13 mouse cellular contexts compared by ENCODE assay signal in genomic region chr8:91261598-91261997, GRCm38 (mm10). TPM values are rescaled to one million over a fixed set of nuclear protein-coding genes. Genes with fewer than 3 reads are reported as not detected.
DNase-seq lines count a peak whose midpoint lies in the region; ATAC-seq and TF ChIP-seq lines count a peak whose summit lies in the region.
"Had no signal": no experiment of that assay in that cellular context is flagged by ENCODE, and none has a peak within 500 bp of the region (broad histone marks: within the 10 kb centered on the region; RNA-seq: fewer than 3 reads in every experiment).

No protein-coding gene starts in this region.

- H3K9me3 ChIP-seq in forebrain, postnatal 0 days (ENCODE audit: low read length), result no peaks in the 10 kb centered on the region
- H3K9me3 ChIP-seq in forebrain, embryonic 15.5 days, result no peaks in the 10 kb centered on the region
- H3K9me3 ChIP-seq: hindbrain, embryonic 13.5 days; limb, embryonic 15.5 days had no signal

- no peak for TF ChIP-seq POLR2A in lung, adult 2 months (IDR thresholded peaks at IDR 0.05; ENCODE audit: borderline replicate concordance, extremely low read depth, low read depth, low read length)
- TF ChIP-seq POLR2A in bone marrow, adult 2 months (IDR thresholded peaks at IDR 0.05; ENCODE audit: borderline replicate concordance, control insufficient read depth, low read depth, low read length), result no peak

- TF ChIP-seq CTCF in forebrain, postnatal 0 days (IDR thresholded peaks at IDR 0.05; ENCODE audit: low read depth), result peak; percentile 34; the same call in 1 of the 2 replicates
- peak; percentile 50 for TF ChIP-seq CTCF in lung, adult 2 months (IDR thresholded peaks at IDR 0.05; ENCODE audit: insufficient read depth, low read length)
- TF ChIP-seq CTCF in bone marrow, adult 2 months (IDR thresholded peaks at IDR 0.05; ENCODE audit: control insufficient read depth, insufficient read depth, low read length), result peak; percentile 15; the same call in 1 of the 2 replicates

- no peak for ATAC-seq in forebrain, postnatal 0 days
- ATAC-seq in forebrain, embryonic 15.5 days (replicated peaks), result no peak

- H3K36me3 ChIP-seq in forebrain, postnatal 0 days (ENCODE audit: insufficient read depth), result no peaks in the 10 kb centered on the region
- H3K36me3 ChIP-seq in forebrain, embryonic 15.5 days, result no peaks in the 10 kb centered on the region
- H3K36me3 ChIP-seq: limb, embryonic 15.5 days had no signal

- no peak overlapping the region for H3K27ac ChIP-seq in forebrain, postnatal 0 days (ENCODE audit: low read depth, low read length)
- no peak overlapping the region for H3K27ac ChIP-seq in forebrain, embryonic 15.5 days (replicated peaks)
- no peak overlapping the region for H3K27ac ChIP-seq in bone marrow, adult 2 months (ENCODE audit: control insufficient read depth, insufficient read depth, low read depth, low read length, poor library complexity)
- H3K27ac ChIP-seq: hindbrain, embryonic 13.5 days; limb, embryonic 15.5 days had no signal

- WGBS in forebrain, postnatal 0 days, result 78% methylated on average over 2 of the region's 2 CpGs
- 78% methylated on average over 2 of the region's 2 CpGs for WGBS in forebrain, embryonic 15.5 days
- 77% methylated on average over 2 of the region's 2 CpGs for WGBS in lung, adult 2 months
- 60% methylated on average over 2 of the region's 2 CpGs for WGBS in bone marrow, adult 2 months

- H3K4me3 ChIP-seq in forebrain, postnatal 0 days (ENCODE audit: low read depth, low read length), result no peak overlapping the region
- no peak overlapping the region for H3K4me3 ChIP-seq in forebrain, embryonic 15.5 days
- H3K4me3 ChIP-seq in lung, adult 2 months (replicated peaks; ENCODE audit: extremely low read depth, low read depth, low read length), result no peak overlapping the region
- no peak overlapping the region for H3K4me3 ChIP-seq in bone marrow, adult 2 months (replicated peaks; ENCODE audit: control insufficient read depth, low read depth, low read length)
- H3K4me3 ChIP-seq: hindbrain, embryonic 13.5 days; limb, embryonic 15.5 days had no signal

- H3K27me3 ChIP-seq in forebrain, postnatal 0 days (ENCODE audit: insufficient read depth, low read length), result no peaks in the 10 kb centered on the region
- H3K27me3 ChIP-seq in forebrain, embryonic 15.5 days, result no peaks in the 10 kb centered on the region
- H3K27me3 ChIP-seq: hindbrain, embryonic 13.5 days; limb, embryonic 15.5 days had no signal

- H3K9ac ChIP-seq in forebrain, postnatal 0 days, result no peak overlapping the region
- H3K9ac ChIP-seq in forebrain, embryonic 15.5 days (replicated peaks), result no peak overlapping the region
- H3K9ac ChIP-seq: hindbrain, embryonic 13.5 days; limb, embryonic 15.5 days had no signal

- DNase-seq in forebrain, postnatal 0 days, result no peak
- DNase-seq in lung, adult 2 months, result no peak
- DNase-seq in lung, postnatal 14 days, result no peak
- peak; percentile 45 for DNase-seq in thymus, postnatal 14 days
- no peak for DNase-seq in kidney, postnatal 10 days
- no peak for DNase-seq in layer of hippocampus, postnatal 14 days (ENCODE audit: low spot score in 2 of 2)
- DNase-seq: adrenal gland, adult 8-10 months; gastrocnemius, postnatal 36 days had no signal

- H3K4me2 ChIP-seq in forebrain, postnatal 0 days (ENCODE audit: low read depth), result no peak overlapping the region
- H3K4me2 ChIP-seq in forebrain, embryonic 15.5 days (replicated peaks), result no peak overlapping the region
- H3K4me2 ChIP-seq: hindbrain, embryonic 13.5 days; limb, embryonic 15.5 days; midbrain, embryonic 11.5 days had no signal

- no peaks in the 10 kb centered on the region for H3K4me1 ChIP-seq in forebrain, postnatal 0 days (ENCODE audit: insufficient read depth)
- H3K4me1 ChIP-seq in forebrain, embryonic 15.5 days, result no peaks in the 10 kb centered on the region
- no peaks in the 10 kb centered on the region for H3K4me1 ChIP-seq in lung, adult 2 months (ENCODE audit: control insufficient read depth, insufficient read depth, low read length)
- no peaks in the 10 kb centered on the region for H3K4me1 ChIP-seq in bone marrow, adult 2 months (ENCODE audit: control insufficient read depth, insufficient read depth, low read length)
- H3K4me1 ChIP-seq: hindbrain, embryonic 13.5 days; limb, embryonic 15.5 days had no signal

RNA-seq across cellular contexts. Expression of gene Rpgrip1l, which starts 51.5 kb away (rescaled TPM):
- total RNA-seq in forebrain, postnatal 0 days (2014; rRNA removed), result 9.1 and 9.6 TPM in 2 replicates
- 9.1 and 9.6 TPM in 2 replicates for polyA plus RNA-seq in forebrain, postnatal 0 days (2015; fragmentation: Nextera tagmentation; extraction: Ambion mirVana)
- 13.6 and 14.0 TPM in 2 replicates for polyA plus RNA-seq in forebrain, embryonic 15.5 days (2015; fragmentation: Nextera tagmentation; extraction: Ambion mirVana)
- polyA plus RNA-seq in lung, adult 2 months (2012; rRNA removed), result 1.6 and 3.6 TPM in 2 replicates
- polyA plus RNA-seq in bone marrow, adult 2 months (2011; ENCODE audit: insufficient read depth, insufficient read length, low replicate concordance, missing spikeins), result 1.1 and 3.7 TPM in 2 replicates
- 10 to 100 TPM; 21.0 to 21.9 TPM for total RNA-seq in layer of hippocampus, postnatal 14 days (2021)

RNA-seq across cellular contexts. Expression of gene Fto, which starts 51.7 kb away (rescaled TPM):
- 58.6 and 86.8 TPM in 2 replicates for total RNA-seq in forebrain, postnatal 0 days (2014; rRNA removed)
- polyA plus RNA-seq in forebrain, postnatal 0 days (2015; fragmentation: Nextera tagmentation; extraction: Ambion mirVana), result 103 and 122 TPM in 2 replicates
- 111 and 114 TPM in 2 replicates for polyA plus RNA-seq in forebrain, embryonic 15.5 days (2015; fragmentation: Nextera tagmentation; extraction: Ambion mirVana)
- 25.6 and 39.7 TPM in 2 replicates for polyA plus RNA-seq in lung, adult 2 months (2012; rRNA removed)
- polyA plus RNA-seq in bone marrow, adult 2 months (2011; ENCODE audit: insufficient read depth, insufficient read length, low replicate concordance, missing spikeins), result 8.2 and 11.4 TPM in 2 replicates
- total RNA-seq in layer of hippocampus, postnatal 14 days (2021), result 100 to 1,000 TPM; 123 to 127 TPM
